8 mouse cellular contexts compared by ENCODE assay signal in genomic region chr12:8313773-8314172, GRCm38 (mm10). TPM values are rescaled to one million over a fixed set of nuclear protein-coding genes. Genes with fewer than 3 reads are reported as not detected.
A peak's percentile ranks its signal among the peaks of the same experiment; 100 is the strongest.
DNase-seq lines count a peak whose midpoint lies in the region; ATAC-seq and TF ChIP-seq lines count a peak whose summit lies in the region.

No protein-coding gene starts in this region.

- TF ChIP-seq CTCF in small intestine, adult 2 months (IDR thresholded peaks at IDR 0.05; ENCODE audit: extremely low read depth, insufficient read length, insufficient replicate concordance, low read depth, low read length) = no peak

- no peaks in the 10 kb centered on the region; the same call in none of the 2 replicates for H3K36me3 ChIP-seq in neural tube, embryonic 11.5 days (ENCODE audit: control insufficient read depth, insufficient read depth, low read length)
- H3K36me3 ChIP-seq in embryonic facial prominence, embryonic 15.5 days = peaks cover 14% of the 10 kb centered on the region
- H3K36me3 ChIP-seq in limb, embryonic 12.5 days = peaks cover 12% of the 10 kb centered on the region
- H3K36me3 ChIP-seq in small intestine, adult 2 months (ENCODE audit: control insufficient read depth, insufficient read depth, low read length) = no peaks in the 10 kb centered on the region

- intact Hi-C loops in left cerebral cortex, postnatal 10 days (cut with DNase I) = no loop called here
- intact Hi-C loops in gastrocnemius, postnatal 14 days (cut with DNase I; ENCODE audit: low total_unique reads) = no loop called here

- 0 out of 2 replicates have a peak, but pooled peaks cover 7% of the 10 kb centered on the region for H3K27me3 ChIP-seq in neural tube, embryonic 11.5 days (ENCODE audit: control insufficient read depth, insufficient read depth, low read length)
- H3K27me3 ChIP-seq in embryonic facial prominence, embryonic 15.5 days = peaks cover 20% of the 10 kb centered on the region
- peaks cover 32% of the 10 kb centered on the region for H3K27me3 ChIP-seq in limb, embryonic 12.5 days
- H3K27me3 ChIP-seq in small intestine, adult 2 months (ENCODE audit: control insufficient read depth, insufficient read depth, low read length) = peaks cover 3% of the 10 kb centered on the region; the same call in 1 of the 2 replicates

- peak; percentile 14; the same call in 1 of the 2 replicates for ATAC-seq in neural tube, embryonic 11.5 days (ENCODE audit: insufficient read depth, low FRiP score, low TSS enrichment)
- ATAC-seq in embryonic facial prominence, embryonic 15.5 days (ENCODE audit: insufficient number of reproducible peaks, low FRiP score, low TSS enrichment, low read depth) = no peak
- peak; percentile 9; the same call in 1 of the 2 replicates for ATAC-seq in limb, embryonic 12.5 days (ENCODE audit: insufficient number of reproducible peaks, insufficient read depth, low FRiP score, low TSS enrichment, low read depth)

- H3K9me3 ChIP-seq in neural tube, embryonic 11.5 days (ENCODE audit: control insufficient read depth, low read length) = no peaks in the 10 kb centered on the region
- H3K9me3 ChIP-seq in embryonic facial prominence, embryonic 15.5 days (replicated peaks) = no peaks in the 10 kb centered on the region
- H3K9me3 ChIP-seq in limb, embryonic 12.5 days = no peaks in the 10 kb centered on the region

- H3K4me3 ChIP-seq in neural tube, embryonic 11.5 days (ENCODE audit: low read depth, low read length) = peak overlapping the region; percentile 62
- H3K4me3 ChIP-seq in embryonic facial prominence, embryonic 15.5 days (replicated peaks) = peak overlapping the region; percentile 70
- H3K4me3 ChIP-seq in limb, embryonic 12.5 days (replicated peaks) = peak overlapping the region; percentile 63
- peak overlapping the region; percentile 78 for H3K4me3 ChIP-seq in small intestine, adult 2 months (ENCODE audit: low read depth, low read length)

- no peak for DNase-seq in neural tube, embryonic 11.5 days (ENCODE audit: low spot score)
- DNase-seq in neural tube, embryonic 10.5 days (ENCODE audit: extremely low spot score, low spot score) = no peak
- no peak for DNase-seq in adrenal gland, adult 2 months
- no peak for DNase-seq in left cerebral cortex, postnatal 10 days (ENCODE audit: extremely low spot score in 1 of 2, low spot score in 2 of 2)
- DNase-seq in gastrocnemius, postnatal 14 days = no peak

- peak overlapping the region; percentile 63 for H3K9ac ChIP-seq in neural tube, embryonic 11.5 days (ENCODE audit: low read length)
- H3K9ac ChIP-seq in embryonic facial prominence, embryonic 15.5 days = peak overlapping the region; percentile 67
- peak overlapping the region; percentile 70 for H3K9ac ChIP-seq in limb, embryonic 12.5 days (replicated peaks)

- H3K4me2 ChIP-seq in neural tube, embryonic 11.5 days (ENCODE audit: low read depth) = peak overlapping the region; percentile 75
- H3K4me2 ChIP-seq in embryonic facial prominence, embryonic 15.5 days (replicated peaks) = peak overlapping the region; percentile 91
- peak overlapping the region; percentile 80 for H3K4me2 ChIP-seq in limb, embryonic 12.5 days

- WGBS in neural tube, embryonic 11.5 days = 28% methylated on average over 12 of the region's 12 CpGs
- WGBS in embryonic facial prominence, embryonic 15.5 days = 20% methylated on average over 12 of the region's 12 CpGs
- WGBS in limb, embryonic 12.5 days = 21% methylated on average over 12 of the region's 12 CpGs
- 18% methylated on average over 12 of the region's 12 CpGs for WGBS in small intestine, adult 2 months

- no peak overlapping the region for H3K27ac ChIP-seq in neural tube, embryonic 11.5 days (ENCODE audit: low read depth, low read length)
- H3K27ac ChIP-seq in embryonic facial prominence, embryonic 15.5 days (replicated peaks) = peak overlapping the region; percentile 36; the same call in 1 of the 2 replicates
- H3K27ac ChIP-seq in limb, embryonic 12.5 days = no peak overlapping the region
- no peak overlapping the region for H3K27ac ChIP-seq in small intestine, adult 2 months (ENCODE audit: insufficient read depth, low read depth, low read length)

- H3K4me1 ChIP-seq in neural tube, embryonic 11.5 days (ENCODE audit: control insufficient read depth, insufficient read depth, low read length) = no peaks in the 10 kb centered on the region; the same call in 1 of the 2 replicates
- peaks cover 14% of the 10 kb centered on the region for H3K4me1 ChIP-seq in embryonic facial prominence, embryonic 15.5 days
- H3K4me1 ChIP-seq in limb, embryonic 12.5 days (replicated peaks) = peaks cover 18% of the 10 kb centered on the region; the same call in 1 of the 2 replicates
- peaks cover 14% of the 10 kb centered on the region for H3K4me1 ChIP-seq in small intestine, adult 2 months (ENCODE audit: control insufficient read depth, insufficient read depth, insufficient read length, low read length)

- TF ChIP-seq POLR2A in small intestine, adult 2 months (IDR thresholded peaks at IDR 0.05; ENCODE audit: low read depth, low read length) = no peak

RNA-seq across cellular contexts. Expression of gene Hs1bp3, which starts 0.5 kb away (rescaled TPM):
- polyA plus RNA-seq in neural tube, embryonic 11.5 days (2014; fragmentation: Nextera tagmentation; extraction: Ambion mirVana) = 8.6 and 11.2 TPM in 2 replicates
- polyA plus RNA-seq in embryonic facial prominence, embryonic 15.5 days (2015; fragmentation: Nextera tagmentation; extraction: Ambion mirVana) = 16.5 and 18.9 TPM in 2 replicates
- polyA plus RNA-seq in limb, embryonic 12.5 days (2016; fragmentation: Nextera tagmentation; extraction: Ambion mirVana) = 17.5 and 19.9 TPM in 2 replicates
- 6.1 and 15.2 TPM in 2 replicates for polyA plus RNA-seq in small intestine, adult 2 months (2012; rRNA removed)
- total RNA-seq in adrenal gland, adult 2 months (2021) = 10 to 100 TPM; 13.8 to 22.0 TPM
- polyA plus RNA-seq in adrenal gland, adult 2 months (2012; rRNA removed) = 20.6 and 22.7 TPM in 2 replicates
- total RNA-seq in left cerebral cortex, postnatal 10 days (2021) = 10 to 100 TPM in 1 of 2 experiments, 1 to 10 TPM in 1; 9.4 to 10.1 TPM
- 1 to 10 TPM; 5.0 to 5.9 TPM for total RNA-seq in gastrocnemius, postnatal 14 days (2021)

RNA-seq across cellular contexts. Expression of gene Gdf7, which starts 12.0 kb away (rescaled TPM):
- 0.28 and 0.37 TPM in 2 replicates for polyA plus RNA-seq in neural tube, embryonic 11.5 days (2014; fragmentation: Nextera tagmentation; extraction: Ambion mirVana)
- 0.54 and 0.85 TPM in 2 replicates for polyA plus RNA-seq in embryonic facial prominence, embryonic 15.5 days (2015; fragmentation: Nextera tagmentation; extraction: Ambion mirVana)
- polyA plus RNA-seq in limb, embryonic 12.5 days (2016; fragmentation: Nextera tagmentation; extraction: Ambion mirVana) = 0.80 and 0.88 TPM in 2 replicates
- polyA plus RNA-seq in small intestine, adult 2 months (2012; rRNA removed) = not detected in 2 replicates
- not detected for total RNA-seq in adrenal gland, adult 2 months (2021)
- polyA plus RNA-seq in adrenal gland, adult 2 months (2012; rRNA removed) = 0.20 and 0.31 TPM in 2 replicates
- under 1 TPM in 1 of 2 experiments, not detected in 1; 0.24 TPM for total RNA-seq in left cerebral cortex, postnatal 10 days (2021)
- not detected for total RNA-seq in gastrocnemius, postnatal 14 days (2021)
